Mouse (Mus musculus) hindbrain, embryonic 15.5 days (tissue): ENCODE data around the gene Gdf15. TPM values are rescaled to one million over a fixed set of nuclear protein-coding genes. Genes with fewer than 3 reads are reported as not detected.

ENCODE experiments used
- ATAC-seq: fragments of 200-750 bp; cut with Nextera tagmentation; 2 replicates; pipeline ENCODE4 v1.8.0; 2017; ENCODE audit warnings: low read depth, moderate number of reproducible peaks, moderate TSS enrichment; ENCODE audit not compliant: low FRiP score
- H3K27ac ChIP-seq: fragments of 300-500 bp; sonication (generic); replicated peaks from 2 replicates; pipeline ENCODE4 v1.5.1; 2015; ENCODE audit warnings: mild to moderate bottlenecking, inconsistent platforms
- H3K27me3 ChIP-seq: fragments of 300-500 bp; sonication (generic); 2 replicates; pipeline ENCODE4 v1.6.1; 2015; ENCODE audit warnings: control low read depth, inconsistent platforms
- H3K36me3 ChIP-seq: fragments of 300-500 bp; sonication (generic); 2 replicates; pipeline ENCODE4 v1.6.1; 2015; ENCODE audit warnings: control low read depth, inconsistent platforms
- H3K4me1 ChIP-seq: fragments of 300-500 bp; sonication (generic); replicated peaks from 2 replicates; pipeline ENCODE4 v1.6.1; 2015; ENCODE audit warnings: control low read depth, inconsistent platforms
- H3K4me2 ChIP-seq: fragments of 300-500 bp; sonication (generic); 2 replicates; pipeline ENCODE4 v1.6.1; 2015; ENCODE audit warnings: moderate library complexity, mild to moderate bottlenecking, inconsistent platforms
- H3K4me3 ChIP-seq: fragments of 300-500 bp; sonication (generic); 2 replicates; pipeline ENCODE4 v1.5.1; 2015; ENCODE audit warnings: mild to moderate bottlenecking, inconsistent platforms
- H3K9ac ChIP-seq: fragments of 300-500 bp; sonication (generic); 2 replicates; pipeline ENCODE4 v1.6.1; 2015; ENCODE audit warnings: inconsistent platforms
- H3K9me3 ChIP-seq: fragments of 300-500 bp; sonication (generic); 2 replicates; pipeline ENCODE4 v1.6.1; 2016; ENCODE audit warnings: control low read depth, inconsistent platforms
- WGBS: fragments of 180-500 bp; shearing (Covaris S2); methylation state at CpG from one replicate; pipeline ENCODE4 v1.1.7; 2015; 5-methylcytosine and 5-hydroxymethylcytosine counted together
- polyA plus RNA-seq: library from polyadenylated mRNA; unstranded; fragments of >200 nt; fragmentation: Nextera tagmentation; extraction: Ambion mirVana; gene quantifications from 2 replicates; pipeline ENCODE4 v1.2.1, GENCODE M21; 2015

The Gdf15 gene
- polyA plus RNA-seq, 1 experiment from 2014 or later = 0.25 TPM

DNA sequence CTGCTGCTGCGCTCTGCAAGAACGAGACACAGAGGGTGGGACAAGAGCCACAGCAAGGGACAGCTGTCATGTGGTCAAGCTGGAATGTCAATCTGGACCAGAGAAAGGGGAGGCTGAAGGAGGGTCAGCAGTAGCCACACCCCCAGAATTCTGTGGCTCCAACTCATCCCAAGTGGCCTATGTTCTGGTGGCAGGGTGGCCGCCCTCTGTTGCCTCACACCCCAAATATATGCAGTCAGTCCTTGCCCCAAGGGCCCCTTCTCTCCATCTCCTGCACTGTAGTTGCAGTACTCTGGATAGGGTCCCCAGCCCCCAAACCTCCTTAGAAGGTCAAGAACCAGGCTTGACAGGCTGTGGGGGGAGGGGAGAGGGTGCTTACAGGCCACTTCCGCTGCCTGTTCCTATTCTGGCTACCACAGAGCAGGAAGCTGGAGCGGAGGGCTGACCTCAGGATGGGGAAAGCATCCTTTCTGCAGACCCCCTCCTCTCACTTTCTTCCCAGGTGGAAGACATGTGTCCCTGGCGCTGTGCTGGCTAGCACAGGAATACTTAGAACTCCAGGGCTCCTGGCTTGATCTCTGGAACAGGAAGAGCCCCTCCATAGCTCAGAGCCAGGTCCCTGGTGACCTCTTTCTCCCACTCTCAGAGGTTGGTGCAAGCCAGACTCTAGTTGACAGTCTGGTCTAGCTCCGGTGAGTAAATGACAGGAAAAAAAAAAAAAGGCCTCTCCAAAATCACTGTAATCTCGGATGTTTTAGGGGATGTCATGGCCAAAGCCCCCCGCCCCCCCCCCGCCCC is 31.6 kb downstream of the Gdf15 start:
- Histone ChIP-seq H3K27ac (peak overlapping the region; percentile 78), H3K4me2 (peak overlapping the region; percentile 52), H3K4me3 (peak overlapping the region; percentile 6; the same call in 1 of the 2 replicates), H3K27me3 (no peaks in the 10 kb centered on the region), H3K4me1 (peaks cover 75% of the 10 kb centered on the region), H3K9ac (peak overlapping the region; percentile 17; the same call in 1 of the 2 replicates), H3K36me3 (0 out of 2 replicates have a peak, but pooled peaks cover 9% of the 10 kb centered on the region), H3K9me3 (no peaks in the 10 kb centered on the region)
- ATAC-seq = 0 out of 2 replicates have a peak, but pooled peaks have one; percentile 11
- 12% methylated on average over 10 of the region's 10 CpGs for WGBS

GRCm38 (mm10) chr8:70599507-70600290 is 32.6 kb downstream of the Gdf15 start:
- Histone ChIP-seq H3K4me1 (peaks cover 79% of the 10 kb centered on the region), H3K27me3 (no peaks in the 10 kb centered on the region), H3K27ac (no peak overlapping the region; the same call in 1 of the 2 replicates), H3K9ac (no peak overlapping the region), H3K36me3 (0 out of 2 replicates have a peak, but pooled peaks cover 9% of the 10 kb centered on the region), H3K9me3 (no peaks in the 10 kb centered on the region), H3K4me3 (no peak overlapping the region), H3K4me2 (no peak overlapping the region)
- 82% methylated on average over 12 of the region's 12 CpGs for WGBS
- ATAC-seq = no peak

DNA sequence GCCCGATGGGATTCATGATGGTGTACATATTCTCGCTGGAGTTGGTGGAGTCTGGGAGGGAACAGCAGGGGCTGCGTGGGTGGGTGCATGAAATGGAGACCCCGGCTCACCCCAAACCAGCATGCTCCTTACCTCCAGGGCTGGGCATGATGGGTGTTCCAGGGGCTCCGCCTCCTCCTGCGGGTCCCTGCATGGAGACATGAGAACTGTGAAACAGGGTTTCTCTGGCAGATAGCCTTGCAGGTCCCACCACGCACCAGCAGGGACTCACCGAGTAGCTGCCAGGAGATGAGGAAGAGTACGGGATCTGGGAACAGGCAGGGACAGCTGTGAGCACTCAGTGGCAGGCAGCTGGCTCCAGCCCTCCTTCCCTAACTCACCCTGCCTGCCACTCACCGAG is 33.5 kb downstream of the Gdf15 start:
- Histone ChIP-seq H3K27ac (no peak overlapping the region; the same call in 1 of the 2 replicates), H3K4me2 (peak overlapping the region; percentile 64), H3K9ac (peak overlapping the region; percentile 38; the same call in 1 of the 2 replicates), H3K27me3 (no peaks in the 10 kb centered on the region), H3K36me3 (0 out of 2 replicates have a peak, but pooled peaks cover 9% of the 10 kb centered on the region), H3K9me3 (no peaks in the 10 kb centered on the region), H3K4me1 (peaks cover 77% of the 10 kb centered on the region), H3K4me3 (peak overlapping the region; percentile 37)
- 19% methylated on average over 10 of the region's 10 CpGs for WGBS
- ATAC-seq = no peak

DNA sequence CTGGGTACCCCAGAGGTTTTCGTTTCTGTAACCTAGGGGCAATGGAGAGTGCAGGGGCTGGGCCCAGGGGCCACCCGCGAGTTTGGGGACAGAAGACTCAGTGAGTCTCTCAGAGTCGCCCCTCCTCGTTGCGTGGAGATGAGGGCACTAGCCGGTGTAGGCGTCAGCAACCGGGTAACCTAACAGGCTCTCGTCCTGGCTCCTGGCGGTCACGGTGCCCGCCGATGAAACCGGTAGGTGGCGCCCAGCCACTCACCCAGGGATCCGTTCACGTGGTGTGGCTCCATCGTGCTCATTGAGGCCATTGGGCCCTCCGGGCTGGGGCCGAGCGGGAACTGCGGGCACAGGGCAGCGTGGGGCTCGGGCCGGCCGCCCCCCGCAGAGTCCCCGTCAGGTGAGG is 34.0 kb downstream of the Gdf15 start:
- Histone ChIP-seq H3K4me1 (peaks cover 82% of the 10 kb centered on the region), H3K27ac (no peak overlapping the region; the same call in 1 of the 2 replicates), H3K4me3 (peak overlapping the region; percentile 37), H3K36me3 (0 out of 2 replicates have a peak, but pooled peaks cover 9% of the 10 kb centered on the region), H3K4me2 (peak overlapping the region; percentile 64), H3K27me3 (no peaks in the 10 kb centered on the region), H3K9ac (peak overlapping the region; percentile 38), H3K9me3 (no peaks in the 10 kb centered on the region)
- WGBS = 3% methylated on average over 29 of the region's 29 CpGs
- no peak for ATAC-seq

DNA sequence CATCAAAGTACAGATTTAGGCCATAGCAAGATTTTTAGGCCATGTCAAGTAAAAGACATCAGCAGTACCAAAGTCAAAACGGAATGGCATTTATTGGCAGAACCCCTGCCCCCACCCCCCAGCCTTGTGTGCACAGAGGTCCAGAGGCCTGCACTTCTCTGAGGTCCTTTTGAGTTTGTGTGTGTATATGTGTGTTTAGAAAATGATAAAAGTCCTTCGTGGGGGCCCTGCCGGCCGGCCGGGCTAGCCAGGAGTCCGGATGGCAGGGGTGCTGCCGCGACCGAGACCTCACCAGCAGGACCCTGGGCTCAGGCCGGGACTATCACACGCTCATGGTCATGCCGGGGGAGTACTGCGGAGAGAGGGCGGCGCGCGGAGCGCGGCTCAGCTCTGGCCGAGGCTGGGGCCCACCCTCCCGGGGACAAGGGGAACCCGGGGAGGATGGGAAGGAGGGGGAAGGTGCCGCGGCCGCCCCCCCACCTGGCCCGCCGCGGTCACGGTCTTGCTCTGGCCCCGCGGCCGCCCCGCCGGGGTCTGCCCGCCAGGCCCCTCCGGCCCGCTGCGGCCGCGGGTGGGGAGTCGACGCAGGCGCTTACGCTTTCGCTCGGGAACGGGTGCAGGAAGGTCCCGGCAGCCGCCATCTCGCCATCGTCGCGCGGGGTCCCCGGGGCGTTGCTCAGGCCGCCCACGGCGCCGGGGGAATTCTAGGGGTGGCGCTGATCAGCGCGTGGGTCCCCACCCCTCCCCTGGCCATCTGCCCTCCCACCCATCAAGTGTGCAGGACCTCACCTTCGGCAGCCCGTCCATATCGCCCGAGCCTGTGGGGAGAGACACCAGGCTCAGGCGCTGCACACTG is 34.6 kb downstream of the Gdf15 start:
- no peaks in the 10 kb centered on the region for H3K27me3 ChIP-seq
- H3K4me2 ChIP-seq = peak overlapping the region; percentile 64
- H3K9me3 ChIP-seq = no peaks in the 10 kb centered on the region
- 0 out of 2 replicates have a peak, but pooled peaks cover 7% of the 10 kb centered on the region for H3K36me3 ChIP-seq
- no peak overlapping the region for H3K27ac ChIP-seq
- peak overlapping the region; percentile 38 for H3K9ac ChIP-seq
- no peak for ATAC-seq
- peak overlapping the region; percentile 37 for H3K4me3 ChIP-seq
- WGBS = 6% methylated on average over 58 of the region's 68 CpGs
- peaks cover 85% of the 10 kb centered on the region for H3K4me1 ChIP-seq

- no peak for ATAC-seq
- no peak overlapping the region; the same call in 1 of the 2 replicates for H3K4me3 ChIP-seq
- WGBS = 73% methylated on average over 17 of the region's 17 CpGs
- no peaks in the 10 kb centered on the region for H3K9me3 ChIP-seq
- 0 out of 2 replicates have a peak overlapping the region, but pooled peaks have one; percentile 38 for H3K9ac ChIP-seq
- H3K4me2 ChIP-seq = peak overlapping the region; percentile 64
- H3K27me3 ChIP-seq = no peaks in the 10 kb centered on the region
- no peak overlapping the region for H3K27ac ChIP-seq
- 0 out of 2 replicates have a peak, but pooled peaks cover 6% of the 10 kb centered on the region for H3K36me3 ChIP-seq
- peaks cover 77% of the 10 kb centered on the region for H3K4me1 ChIP-seq
Measured at GRCm38 (mm10) chr8:70596775-70597416, 35.4 kb downstream of the Gdf15 start.

- WGBS = 92% methylated on average over 18 of the region's 18 CpGs
- Histone ChIP-seq H3K9ac (no peak overlapping the region), H3K4me3 (no peak overlapping the region), H3K4me2 (no peak overlapping the region), H3K36me3 (0 out of 2 replicates have a peak, but pooled peaks cover 6% of the 10 kb centered on the region), H3K9me3 (no peaks in the 10 kb centered on the region), H3K4me1 (peaks cover 71% of the 10 kb centered on the region), H3K27me3 (no peaks in the 10 kb centered on the region), H3K27ac (no peak overlapping the region)
- ATAC-seq = no peak
Measured at GRCm38 (mm10) chr8:70596216-70596615, 36.0 kb downstream of the Gdf15 start.

DNA sequence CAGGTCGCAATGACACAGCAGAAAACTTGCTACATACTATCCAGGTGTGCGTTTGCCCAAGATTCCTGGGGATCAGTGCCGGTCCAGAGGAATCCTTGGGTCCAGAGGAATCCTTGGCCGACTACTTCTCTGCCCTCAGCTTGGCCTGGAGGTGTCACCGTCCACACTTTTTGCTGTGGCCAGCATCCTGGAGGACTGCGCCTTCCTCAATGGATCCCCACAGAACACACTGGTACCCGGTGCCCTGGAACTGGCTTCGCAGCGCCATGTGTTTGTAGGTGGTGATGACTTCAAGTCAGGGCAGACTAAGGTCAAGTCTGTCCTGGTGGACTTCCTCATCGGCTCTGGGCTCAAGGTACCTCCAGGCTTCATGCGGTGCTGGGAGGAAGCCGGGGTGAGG is 36.4 kb downstream of the Gdf15 start:
- Histone ChIP-seq H3K27ac (no peak overlapping the region), H3K36me3 (0 out of 2 replicates have a peak, but pooled peaks cover 6% of the 10 kb centered on the region), H3K27me3 (no peaks in the 10 kb centered on the region), H3K9me3 (no peaks in the 10 kb centered on the region), H3K4me1 (peaks cover 67% of the 10 kb centered on the region), H3K4me3 (no peak overlapping the region), H3K9ac (no peak overlapping the region), H3K4me2 (peak overlapping the region; percentile 96; the same call in 1 of the 2 replicates)
- ATAC-seq = no peak
- WGBS = 92% methylated on average over 12 of the region's 12 CpGs

GRCm38 (mm10) chr8:70594621-70595564 is 37.4 kb downstream of the Gdf15 start:
- Histone ChIP-seq H3K27me3 (no peaks in the 10 kb centered on the region), H3K9me3 (no peaks in the 10 kb centered on the region), H3K27ac (peak overlapping the region; percentile 77), H3K36me3 (0 out of 2 replicates have a peak, but pooled peaks cover 6% of the 10 kb centered on the region), H3K4me3 (peak overlapping the region; percentile 60), H3K9ac (peak overlapping the region; percentile 56), H3K4me2 (peak overlapping the region; percentile 96), H3K4me1 (peaks cover 57% of the 10 kb centered on the region)
- WGBS = 7% methylated on average over 82 of the region's 82 CpGs
- peak; percentile 8 for ATAC-seq
